Mouse (Mus musculus) stomach, postnatal 0 days (tissue): Measurements from ENCODE around the gene Pitpna.

Experiments
- CTCF ChIP-seq: IDR thresholded peaks from 2 replicates; pipeline ENCODE4 v1.5.1; 2016; ENCODE audit warnings: antibody characterized with exemption, low read depth, mild to moderate bottlenecking, moderate library complexity
- EP300 ChIP-seq: optimal IDR thresholded peaks from 2 replicates; pipeline ENCODE3; 2016; ENCODE audit warnings: antibody characterized with exemption

- TF ChIP-seq CTCF (no peak), EP300 (no peak)
Observed at GRCm38 (mm10) chr11:75557142-75557541, 30.8 kb upstream of the Pitpna start.
